Mouse (Mus musculus) heart, embryonic 12.5 days (tissue): ENCODE measurements at regions not wholly inside any gene's neighbourhood (a gene's known extent, or its start where the extent isn't known, plus 50 kb on each side); places are given as distances from the start of the nearest gene placed in this dataset.

Experiments used
- ATAC-seq: fragments of 200-750 bp; cut with Nextera tagmentation; 2 replicates; pipeline ENCODE4 v1.8.0; 2017; ENCODE audit warnings: moderate TSS enrichment, moderate library complexity; ENCODE audit not compliant: insufficient number of reproducible peaks, low FRiP score
- H3K27ac ChIP-seq: fragments of 300-500 bp; sonication (generic); 2 replicates; pipeline ENCODE4 v1.5.1; 2016; ENCODE audit warnings: mild to moderate bottlenecking, moderate library complexity; ENCODE audit not compliant: poor library complexity, severe bottlenecking
- H3K27me3 ChIP-seq: fragments of 300-500 bp; sonication (generic); replicated peaks from 2 replicates; pipeline ENCODE4 v1.6.1; 2016; ENCODE audit warnings: mild to moderate bottlenecking, moderate library complexity
- H3K36me3 ChIP-seq: fragments of 300-500 bp; sonication (generic); 2 replicates; pipeline ENCODE4 v1.6.1; 2016; ENCODE audit warnings: mild to moderate bottlenecking, moderate library complexity
- H3K4me1 ChIP-seq: fragments of 300-500 bp; sonication (generic); replicated peaks from 2 replicates; pipeline ENCODE4 v1.6.1; 2016; ENCODE audit warnings: mild to moderate bottlenecking
- H3K4me2 ChIP-seq: fragments of 300-500 bp; sonication (generic); 2 replicates; pipeline ENCODE4 v1.6.1; 2016; ENCODE audit warnings: mild to moderate bottlenecking, moderate library complexity
- H3K4me3 ChIP-seq: fragments of 300-500 bp; sonication (generic); 2 replicates; pipeline ENCODE4 v1.5.1; 2016; ENCODE audit warnings: mild to moderate bottlenecking
- H3K9ac ChIP-seq: fragments of 300-500 bp; sonication (generic); 2 replicates; pipeline ENCODE4 v1.6.1; 2016; ENCODE audit warnings: mild to moderate bottlenecking, moderate library complexity
- H3K9me3 ChIP-seq: fragments of 300-500 bp; sonication (generic); replicated peaks from 2 replicates; pipeline ENCODE4 v1.6.1; 2016; ENCODE audit warnings: mild to moderate bottlenecking, moderate library complexity
- WGBS: fragments of 180-500 bp; shearing (Covaris S2); methylation state at CpG from one replicate; pipeline ENCODE4 v1.1.7; 2016; 5-methylcytosine and 5-hydroxymethylcytosine counted together

DNA sequence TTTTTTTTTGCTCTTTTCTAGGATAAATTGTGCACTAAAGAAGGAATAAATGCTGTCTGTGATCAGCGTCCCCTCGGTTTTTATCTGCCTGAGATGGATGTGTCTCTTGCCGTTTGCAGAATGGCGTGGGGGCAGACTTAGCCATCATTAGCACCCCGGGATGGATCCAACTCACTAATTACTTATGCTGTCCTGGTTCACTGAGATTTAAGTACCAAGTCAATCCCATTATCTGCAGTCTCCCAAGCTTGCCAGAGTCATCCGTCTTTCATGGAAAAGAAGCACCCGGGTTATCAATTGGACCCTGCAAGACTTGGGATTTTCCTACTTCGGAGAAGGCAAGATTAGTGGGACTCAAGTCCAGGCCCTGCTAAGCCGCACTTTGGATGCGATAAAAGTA lies 351.5 kb downstream of the Tmem182 start:
- no peak overlapping the region for H3K27ac ChIP-seq
- H3K9ac ChIP-seq, result no peak overlapping the region
- H3K27me3 ChIP-seq, result no peaks in the 10 kb centered on the region
- WGBS, result 52% methylated on average over 10 of the region's 10 CpGs
- no peak overlapping the region for H3K4me2 ChIP-seq
- ATAC-seq, result no peak
- no peaks in the 10 kb centered on the region for H3K36me3 ChIP-seq
- H3K4me3 ChIP-seq, result no peak overlapping the region
- no peaks in the 10 kb centered on the region for H3K4me1 ChIP-seq
- no peaks in the 10 kb centered on the region for H3K9me3 ChIP-seq

DNA sequence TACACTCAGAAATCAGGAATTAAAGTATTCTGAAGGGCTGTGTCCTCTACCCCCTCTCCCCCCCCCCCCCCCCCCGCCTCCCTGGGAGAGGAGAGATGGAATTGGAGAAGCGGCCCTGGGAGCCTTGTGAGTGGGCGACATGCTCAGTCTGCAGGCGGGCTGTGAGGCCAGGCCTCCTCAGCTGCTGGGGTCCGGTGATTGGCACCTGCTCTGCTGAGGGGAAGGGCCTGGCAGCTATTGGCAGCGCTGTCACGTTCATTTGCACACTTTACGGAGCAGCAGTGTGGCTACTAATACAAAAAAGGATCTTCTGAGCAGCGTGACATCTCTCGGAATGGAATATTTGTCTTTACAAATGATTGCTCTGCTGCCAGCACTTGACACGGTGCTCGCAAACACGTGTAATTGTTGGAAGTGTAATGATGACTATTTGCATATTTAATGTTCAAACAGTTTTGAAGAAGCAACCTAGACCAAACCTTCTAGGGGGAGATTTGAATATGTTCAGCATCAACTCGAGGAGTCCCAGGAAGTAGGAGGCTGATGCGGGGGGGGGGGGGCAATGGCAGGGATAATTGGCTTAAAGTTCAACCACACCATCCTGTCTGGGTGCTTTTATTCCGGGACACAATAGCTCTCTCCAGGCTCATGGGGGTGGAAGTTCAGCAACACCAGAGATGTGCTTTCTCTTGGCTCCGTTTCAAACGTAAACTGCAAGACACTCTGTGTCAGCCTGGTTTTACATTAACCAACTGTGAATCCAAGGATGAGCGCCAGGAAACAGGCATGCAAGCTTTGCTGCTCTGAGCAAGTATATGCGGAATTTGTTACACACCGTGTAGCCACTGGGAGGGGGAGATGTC lies 352.5 kb downstream of the Tmem182 start:
- no peak overlapping the region for H3K27ac ChIP-seq
- no peak overlapping the region for H3K9ac ChIP-seq
- H3K4me2 ChIP-seq, result no peak overlapping the region
- no peaks in the 10 kb centered on the region for H3K27me3 ChIP-seq
- no peak for ATAC-seq
- WGBS, result 73% methylated on average over 20 of the region's 21 CpGs
- no peaks in the 10 kb centered on the region for H3K9me3 ChIP-seq
- H3K36me3 ChIP-seq, result no peaks in the 10 kb centered on the region
- H3K4me1 ChIP-seq, result no peaks in the 10 kb centered on the region
- H3K4me3 ChIP-seq, result no peak overlapping the region

DNA sequence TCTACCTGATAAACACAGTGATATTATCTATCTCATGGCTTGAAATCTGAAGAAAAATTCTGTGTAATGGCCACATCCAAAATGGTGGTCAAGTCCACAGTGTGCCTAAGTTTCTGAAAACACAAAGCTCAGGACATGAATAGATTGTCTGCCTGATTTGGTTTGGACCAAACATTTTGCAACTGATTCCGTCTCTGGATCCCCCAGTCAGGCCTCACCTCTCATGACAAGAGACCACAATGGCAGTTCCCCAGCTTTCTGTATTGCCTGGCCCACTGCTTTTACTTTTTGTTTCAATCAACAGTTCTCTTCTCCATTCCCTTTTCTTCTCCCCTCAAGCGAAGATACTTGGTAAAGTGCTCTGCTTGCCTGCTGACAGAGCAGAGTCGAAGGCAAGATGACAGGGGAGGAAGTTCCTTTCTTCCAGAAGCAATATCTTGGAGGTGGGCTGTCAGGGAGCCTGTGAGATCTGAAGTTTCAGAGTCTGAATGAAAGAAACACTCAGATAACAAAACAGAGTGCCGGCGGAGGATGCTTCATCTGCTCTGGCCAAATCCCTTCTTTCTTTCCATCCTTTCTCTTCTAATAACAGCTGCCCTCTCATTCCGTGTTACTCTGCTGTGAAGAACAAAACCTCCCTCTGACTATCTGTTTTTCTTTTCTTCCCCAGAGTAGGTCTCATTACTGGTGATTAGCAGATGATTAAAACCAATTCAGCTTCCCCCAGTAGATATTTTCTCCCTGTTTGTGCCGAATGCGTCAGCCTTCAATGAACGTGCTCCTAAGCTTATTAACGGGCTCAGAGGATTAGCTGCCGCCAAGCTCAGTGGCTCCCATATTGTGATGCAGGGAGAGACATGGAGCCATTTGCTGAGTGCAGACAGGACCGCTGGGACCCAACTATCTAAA lies 360.7 kb downstream of the Tmem182 start:
- no peak for ATAC-seq
- 28% methylated on average over 12 of the region's 12 CpGs for WGBS
- H3K9me3 ChIP-seq, result 0 out of 2 replicates have a peak, but pooled peaks cover 4% of the 10 kb centered on the region
- no peak overlapping the region for H3K27ac ChIP-seq
- H3K36me3 ChIP-seq, result no peaks in the 10 kb centered on the region
- H3K4me1 ChIP-seq, result no peaks in the 10 kb centered on the region
- no peaks in the 10 kb centered on the region for H3K27me3 ChIP-seq
- H3K9ac ChIP-seq, result no peak overlapping the region
- H3K4me3 ChIP-seq, result no peak overlapping the region
- H3K4me2 ChIP-seq, result no peak overlapping the region

DNA sequence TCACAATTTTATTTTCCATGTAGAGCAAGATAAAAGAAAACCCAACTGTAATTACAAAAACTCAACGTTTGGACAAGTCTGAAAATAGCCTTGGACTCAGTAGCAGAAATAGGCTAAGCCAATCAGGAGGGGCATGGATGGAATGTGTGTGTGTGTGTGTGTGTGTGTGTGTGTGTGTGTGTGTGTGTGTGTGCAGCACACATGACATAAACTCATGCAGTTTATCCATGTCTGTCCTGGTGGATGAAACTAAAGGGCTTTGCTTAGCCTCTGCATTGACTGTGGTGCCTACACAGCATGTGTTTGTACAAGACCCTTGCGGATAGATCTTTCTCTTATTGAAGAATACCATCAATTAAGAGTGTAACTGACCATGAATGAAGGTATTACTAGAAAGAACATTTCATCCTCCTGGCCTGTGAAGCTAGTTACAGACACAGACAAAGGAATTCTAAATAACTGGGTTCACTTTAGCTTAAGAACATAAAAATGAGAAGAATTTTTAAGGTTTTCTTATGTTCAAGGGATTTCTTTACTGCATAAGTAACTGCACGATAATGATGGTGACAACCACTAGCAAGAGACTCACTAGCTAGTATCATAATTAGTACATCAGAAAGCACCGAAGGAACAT lies 361.5 kb downstream of the Tmem182 start:
- H3K4me2 ChIP-seq, result no peak overlapping the region
- no peak overlapping the region for H3K4me3 ChIP-seq
- H3K36me3 ChIP-seq, result no peaks in the 10 kb centered on the region
- no peak overlapping the region for H3K9ac ChIP-seq
- 0 out of 2 replicates have a peak, but pooled peaks cover 4% of the 10 kb centered on the region for H3K9me3 ChIP-seq
- H3K27ac ChIP-seq, result no peak overlapping the region
- no peaks in the 10 kb centered on the region for H3K4me1 ChIP-seq
- no peaks in the 10 kb centered on the region for H3K27me3 ChIP-seq
- WGBS, result 61% methylated on average over 4 of the region's 4 CpGs
- no peak for ATAC-seq

DNA sequence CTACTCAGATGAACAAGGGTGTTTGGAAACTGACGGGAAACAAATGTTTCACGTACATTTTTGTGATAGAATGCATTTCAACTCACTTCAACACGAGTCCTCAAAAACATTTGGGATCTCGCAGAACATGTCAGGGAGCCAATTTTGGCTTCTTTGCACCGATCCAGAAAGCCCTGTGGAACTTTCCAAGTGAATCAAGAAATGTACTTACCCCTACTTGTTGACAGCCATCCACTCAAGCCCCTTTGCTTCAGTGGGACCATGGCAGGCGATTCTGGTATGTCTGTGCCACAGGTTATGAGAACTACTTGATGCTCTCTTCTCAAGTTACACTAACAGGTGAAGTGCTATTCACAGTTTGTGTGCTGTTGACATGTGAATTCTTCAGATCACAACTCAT lies 381.6 kb downstream of the Tmem182 start:
- no peak for ATAC-seq
- Histone ChIP-seq H3K9ac (no peak overlapping the region), H3K9me3 (no peaks in the 10 kb centered on the region), H3K27me3 (no peaks in the 10 kb centered on the region), H3K27ac (no peak overlapping the region), H3K4me1 (no peaks in the 10 kb centered on the region), H3K4me3 (no peak overlapping the region), H3K36me3 (no peaks in the 10 kb centered on the region), H3K4me2 (no peak overlapping the region)
- WGBS, result 68% methylated on average over 6 of the region's 6 CpGs

DNA sequence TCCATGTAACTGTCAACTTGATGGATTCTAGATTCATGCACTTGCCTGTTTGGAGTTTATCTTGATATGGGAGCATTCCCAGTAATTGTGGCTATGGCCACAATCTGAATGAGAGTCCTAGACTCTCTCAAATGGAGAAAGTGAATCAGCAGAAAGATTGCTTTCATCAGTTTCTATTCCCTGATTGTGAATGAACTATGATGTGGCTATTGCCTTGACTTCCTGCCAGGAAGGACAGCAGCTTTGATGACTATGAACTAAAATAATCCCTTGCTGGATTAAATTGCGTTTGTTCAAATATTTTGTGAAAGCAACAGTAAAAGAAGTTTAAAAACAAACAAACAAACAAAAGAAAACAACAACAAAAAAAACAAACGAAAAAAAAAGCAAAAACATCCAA lies 407.5 kb downstream of the Tmem182 start:
- H3K27ac ChIP-seq, result no peak overlapping the region
- no peaks in the 10 kb centered on the region for H3K4me1 ChIP-seq
- H3K9ac ChIP-seq, result no peak overlapping the region
- H3K36me3 ChIP-seq, result no peaks in the 10 kb centered on the region
- no peaks in the 10 kb centered on the region for H3K27me3 ChIP-seq
- WGBS, result 60% methylated on average over 2 of the region's 2 CpGs
- no peak for ATAC-seq
- no peaks in the 10 kb centered on the region for H3K9me3 ChIP-seq
- H3K4me2 ChIP-seq, result no peak overlapping the region
- H3K4me3 ChIP-seq, result no peak overlapping the region

DNA sequence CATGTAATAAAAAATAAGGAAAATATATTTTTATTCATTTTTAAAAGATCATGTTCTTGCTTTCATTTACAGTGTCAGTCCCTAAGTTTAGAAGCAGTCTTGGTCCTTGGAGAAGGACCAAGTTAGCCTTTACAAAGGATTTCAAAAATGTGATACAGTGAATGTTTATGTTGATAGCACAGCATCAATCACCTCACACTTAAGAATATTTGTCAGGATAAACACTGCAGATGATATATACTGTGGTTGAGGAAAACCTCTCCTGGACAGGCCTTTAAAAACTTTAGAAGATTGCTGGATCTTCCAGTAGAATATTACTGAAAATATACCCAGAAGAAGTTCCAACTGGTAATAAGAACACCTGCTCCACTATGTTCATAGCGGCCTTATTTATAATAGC lies 420.4 kb downstream of the Tmem182 start:
- Histone ChIP-seq H3K9ac (no peak overlapping the region), H3K9me3 (no peaks in the 10 kb centered on the region), H3K4me2 (no peak overlapping the region), H3K36me3 (no peaks in the 10 kb centered on the region), H3K4me1 (no peaks in the 10 kb centered on the region), H3K27ac (no peak overlapping the region), H3K27me3 (no peaks in the 10 kb centered on the region), H3K4me3 (no peak overlapping the region)
- 80% methylated on average over 1 of the region's 1 CpGs for WGBS
- ATAC-seq, result no peak

DNA sequence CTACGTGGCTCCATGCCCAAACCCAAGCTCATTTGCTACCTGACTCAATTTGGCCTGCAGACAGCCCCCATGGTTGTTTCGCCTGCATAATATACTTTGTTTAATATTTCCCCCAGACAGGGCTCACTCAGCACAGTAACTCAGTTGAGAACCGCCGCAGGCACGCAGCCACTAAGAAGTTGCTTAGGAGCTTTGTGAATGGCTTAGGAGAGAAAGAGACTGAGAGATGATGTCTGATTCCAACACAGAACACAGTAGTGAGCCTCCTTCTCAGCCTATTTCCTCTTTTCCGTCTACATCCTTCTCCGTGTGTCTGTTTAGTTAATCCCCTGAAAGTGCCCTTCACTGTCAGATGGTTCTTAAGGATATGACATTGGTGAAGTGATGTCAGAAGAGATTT lies 429.9 kb downstream of the Tmem182 start:
- no peak for ATAC-seq
- no peaks in the 10 kb centered on the region for H3K27me3 ChIP-seq
- H3K36me3 ChIP-seq, result no peaks in the 10 kb centered on the region
- 80% methylated on average over 7 of the region's 7 CpGs for WGBS
- H3K4me3 ChIP-seq, result no peak overlapping the region
- H3K4me1 ChIP-seq, result no peaks in the 10 kb centered on the region
- H3K4me2 ChIP-seq, result no peak overlapping the region
- no peak overlapping the region for H3K27ac ChIP-seq
- no peak overlapping the region for H3K9ac ChIP-seq
- H3K9me3 ChIP-seq, result no peaks in the 10 kb centered on the region

DNA sequence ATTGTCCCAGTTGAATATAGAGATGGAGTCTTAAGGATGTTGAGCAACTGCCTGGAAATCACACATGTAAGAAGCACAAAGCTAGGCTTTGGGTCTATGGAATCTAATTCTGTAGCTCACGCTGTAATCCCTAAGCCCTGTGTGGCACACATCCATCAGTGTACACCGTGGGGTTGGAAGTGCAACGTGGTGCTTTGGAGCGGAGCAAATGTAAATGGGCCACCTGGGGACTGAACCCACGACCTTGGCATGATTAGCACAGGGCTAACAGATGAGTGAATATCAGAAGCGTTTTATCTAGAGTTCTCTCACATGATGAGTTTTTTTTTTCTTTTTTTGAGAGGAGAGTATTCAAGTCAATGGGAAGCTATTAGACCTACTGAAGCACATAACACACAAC lies 437.6 kb downstream of the Tmem182 start:
- Histone ChIP-seq H3K4me3 (no peak overlapping the region), H3K9ac (no peak overlapping the region), H3K9me3 (no peaks in the 10 kb centered on the region), H3K27me3 (no peaks in the 10 kb centered on the region), H3K36me3 (no peaks in the 10 kb centered on the region), H3K4me1 (no peaks in the 10 kb centered on the region), H3K4me2 (no peak overlapping the region), H3K27ac (no peak overlapping the region)
- 84% methylated on average over 6 of the region's 6 CpGs for WGBS
- no peak for ATAC-seq

DNA sequence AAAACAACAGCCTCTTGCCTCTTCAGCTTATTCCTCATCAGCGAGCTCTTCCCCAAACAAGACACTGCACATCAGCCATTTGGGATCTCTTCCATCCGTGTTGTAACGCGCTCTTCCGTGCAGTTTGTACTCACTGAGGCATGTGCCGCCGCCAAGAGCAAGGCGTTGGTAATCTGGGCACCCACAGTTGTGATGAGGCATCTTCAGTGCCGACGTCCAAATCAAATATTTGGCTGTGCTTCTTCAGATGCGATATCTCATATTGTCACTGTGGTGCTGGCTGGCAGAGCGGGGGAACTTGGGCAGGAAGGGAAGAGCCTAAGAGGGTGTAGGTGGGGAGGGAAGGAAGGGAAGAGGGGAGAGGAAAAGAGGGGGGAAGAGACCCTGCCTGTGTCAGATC lies 439.2 kb downstream of the Tmem182 start:
- Histone ChIP-seq H3K27me3 (no peaks in the 10 kb centered on the region), H3K4me2 (no peak overlapping the region), H3K4me1 (no peaks in the 10 kb centered on the region), H3K9me3 (no peaks in the 10 kb centered on the region), H3K9ac (no peak overlapping the region), H3K27ac (no peak overlapping the region), H3K36me3 (no peaks in the 10 kb centered on the region), H3K4me3 (no peak overlapping the region)
- no peak for ATAC-seq
- WGBS, result 88% methylated on average over 12 of the region's 12 CpGs

DNA sequence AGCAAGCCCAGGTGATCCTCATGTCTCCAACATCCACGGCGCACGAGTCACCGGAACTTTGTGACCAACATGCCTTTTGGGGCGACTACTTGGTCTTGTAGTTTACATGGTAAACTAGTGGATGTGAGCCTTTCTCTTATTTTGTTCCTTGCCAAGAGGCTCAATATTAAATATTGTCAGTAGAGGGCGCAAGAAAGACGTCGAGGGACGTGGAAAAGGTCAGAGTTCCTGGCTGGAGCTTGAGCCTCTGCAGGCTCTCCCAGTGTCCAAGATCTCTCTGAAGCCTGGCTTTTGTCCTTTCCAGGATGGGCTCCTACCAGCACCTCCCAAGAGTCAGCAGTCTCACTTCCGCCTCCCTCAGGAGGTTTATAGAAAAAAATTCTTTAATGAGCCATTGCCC lies 458.8 kb downstream of the Tmem182 start:
- H3K36me3 ChIP-seq, result no peaks in the 10 kb centered on the region
- H3K4me1 ChIP-seq, result no peaks in the 10 kb centered on the region
- H3K27me3 ChIP-seq, result no peaks in the 10 kb centered on the region
- no peak overlapping the region for H3K9ac ChIP-seq
- no peak for ATAC-seq
- H3K9me3 ChIP-seq, result no peaks in the 10 kb centered on the region
- 28% methylated on average over 10 of the region's 10 CpGs for WGBS
- H3K4me3 ChIP-seq, result no peak overlapping the region
- H3K27ac ChIP-seq, result no peak overlapping the region
- no peak overlapping the region for H3K4me2 ChIP-seq
